Mouse (Mus musculus) retina, adult 2 months (tissue): ENCODE results near the gene Batf3.
A peak's percentile ranks its signal among the peaks of the same experiment; 100 is the strongest.
"Not testable (repeated sequence)": the region's sequence is repeated elsewhere in the genome, so short reads cannot be mapped to it uniquely, and the experiment has no call there.

ENCODE experiments used
- DNase-seq: peaks from one replicate; pipeline ENCODE4 v3.0.0-alpha.2; 2012; ENCODE audit warnings: low read depth, low spot score

Batf3 gene

GRCm38 (mm10) chr1:191131692-191132091 is 34.0 kb downstream of the Batf3 start:
- DNase-seq: no peak

GRCm38 (mm10) chr1:191132240-191132639 is 34.6 kb downstream of the Batf3 start:
- DNase-seq: peak; percentile 22

- DNase-seq: no peak
Observed at GRCm38 (mm10) chr1:191132934-191133333, 35.3 kb downstream of the Batf3 start.

- no peak for DNase-seq
Observed at GRCm38 (mm10) chr1:191135406-191135805, 37.8 kb downstream of the Batf3 start.

GRCm38 (mm10) chr1:191138436-191138835 is 40.8 kb downstream of the Batf3 start:
- DNase-seq: no peak

- DNase-seq: no peak
Observed at GRCm38 (mm10) chr1:191138874-191139495, 41.3 kb downstream of the Batf3 start.

GRCm38 (mm10) chr1:191140983-191141382 is 43.3 kb downstream of the Batf3 start:
- DNase-seq: no peak

- not testable (repeated sequence) for DNase-seq
Observed at GRCm38 (mm10) chr1:191149489-191149888, 51.8 kb downstream of the Batf3 start.

GRCm38 (mm10) chr1:191150924-191151605 is 53.4 kb downstream of the Batf3 start:
- DNase-seq: no peak

- peak; percentile 37 for DNase-seq
Observed at GRCm38 (mm10) chr1:191153052-191153451, 55.4 kb downstream of the Batf3 start.

GRCm38 (mm10) chr1:191154314-191154713 is 56.7 kb downstream of the Batf3 start:
- no peak for DNase-seq
